Mouse (Mus musculus): Measurements from ENCODE around the gene Arhgap29. TPM values are rescaled to one million over a fixed set of nuclear protein-coding genes. Genes with fewer than 3 reads are reported as not detected.

Gene Arhgap29
- polyA plus RNA-seq, 1 experiment from 2014 or later: 36.7 TPM

- no peaks in the 10 kb centered on the region for H3K36me3 ChIP-seq (ENCODE audit: control insufficient read depth, insufficient read depth, low read length)
- no peaks in the 10 kb centered on the region for H3K9me3 ChIP-seq (ENCODE audit: control insufficient read depth, low read length)
- H3K4me1 ChIP-seq (ENCODE audit: control insufficient read depth, insufficient read depth, low read length): peaks cover 7% of the 10 kb centered on the region; the same call in 1 of the 2 replicates
- H3K27ac ChIP-seq (ENCODE audit: low read depth, low read length): no peak overlapping the region
- peaks cover 3% of the 10 kb centered on the region; the same call in 1 of the 2 replicates for H3K27me3 ChIP-seq (ENCODE audit: control insufficient read depth, insufficient read depth, low read length)
- 70% methylated on average over 1 of the region's 1 CpGs for WGBS
- H3K4me2 ChIP-seq: no peak overlapping the region
- H3K9ac ChIP-seq (ENCODE audit: low read length): no peak overlapping the region
- no peak for ATAC-seq (ENCODE audit: low FRiP score)
- H3K4me3 ChIP-seq (ENCODE audit: low read depth, low read length): no peak overlapping the region
- no peak for DNase-seq (ENCODE audit: low spot score, missing footprints)
Observed at GRCm38 (mm10) chr3:121969451-121969850, 17.1 kb downstream of the Arhgap29 start.

- Histone ChIP-seq H3K9me3 (ENCODE audit: control insufficient read depth, low read length) (no peaks in the 10 kb centered on the region), H3K4me3 (ENCODE audit: low read depth, low read length) (no peak overlapping the region), H3K4me1 (ENCODE audit: control insufficient read depth, insufficient read depth, low read length) (no peaks in the 10 kb centered on the region), H3K9ac (ENCODE audit: low read length) (no peak overlapping the region), H3K36me3 (ENCODE audit: control insufficient read depth, insufficient read depth, low read length) (no peaks in the 10 kb centered on the region), H3K27me3 (ENCODE audit: control insufficient read depth, insufficient read depth, low read length) (peaks cover 3% of the 10 kb centered on the region; the same call in 1 of the 2 replicates), H3K27ac (ENCODE audit: low read depth, low read length) (no peak overlapping the region), H3K4me2 (no peak overlapping the region)
- whole genome bisulfite sequencing: 89% methylated on average over 5 of the region's 5 CpGs
- DNase-seq (ENCODE audit: low spot score, missing footprints): no peak
- no peak for ATAC-seq (ENCODE audit: low FRiP score)
Observed at GRCm38 (mm10) chr3:121973761-121974160, 21.4 kb downstream of the Arhgap29 start.

DNA sequence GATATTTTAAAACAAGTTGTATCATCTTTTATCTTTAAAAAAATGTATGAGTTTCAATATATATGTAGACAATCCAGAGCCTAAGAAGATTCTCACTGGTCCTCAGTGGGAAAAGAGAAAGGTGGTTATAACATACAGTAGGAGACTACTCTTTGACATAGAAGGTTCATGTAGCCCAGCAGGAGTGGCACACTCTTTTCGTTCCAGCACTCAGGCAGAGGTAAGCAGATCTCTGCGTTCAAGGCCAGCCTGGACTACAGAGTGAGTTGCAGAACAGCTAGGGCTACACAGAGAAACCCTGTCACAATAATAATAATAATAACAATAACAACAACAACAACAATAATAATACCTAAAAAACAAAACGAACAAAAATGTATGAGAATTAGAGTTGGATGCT, 23.0 kb downstream of the Arhgap29 start:
- 86% methylated on average over 3 of the region's 3 CpGs for WGBS
- no peak for ATAC-seq (ENCODE audit: low FRiP score)

GRCm38 (mm10) chr3:121981306-121981705, 29.0 kb downstream of the Arhgap29 start:
- no peaks in the 10 kb centered on the region for H3K27me3 ChIP-seq (ENCODE audit: control insufficient read depth, insufficient read depth, low read length)
- H3K36me3 ChIP-seq (ENCODE audit: control insufficient read depth, insufficient read depth, low read length): no peaks in the 10 kb centered on the region
- H3K4me3 ChIP-seq (ENCODE audit: low read depth, low read length): no peak overlapping the region
- ATAC-seq (ENCODE audit: low FRiP score) (no peak), DNase-seq (ENCODE audit: low spot score, missing footprints) (no peak)
- H3K9ac ChIP-seq (ENCODE audit: low read length): no peak overlapping the region
- 85% methylated on average over 4 of the region's 4 CpGs for WGBS
- no peaks in the 10 kb centered on the region for H3K9me3 ChIP-seq (ENCODE audit: control insufficient read depth, low read length)
- H3K27ac ChIP-seq (ENCODE audit: low read depth, low read length): no peak overlapping the region
- H3K4me1 ChIP-seq (ENCODE audit: control insufficient read depth, insufficient read depth, low read length): no peaks in the 10 kb centered on the region
- no peak overlapping the region for H3K4me2 ChIP-seq

More for the DNA sequence above, 23.0 kb downstream of the Arhgap29 start:
- Histone ChIP-seq H3K36me3 (ENCODE audit: control insufficient read depth, insufficient read depth, low read length) (no peaks in the 10 kb centered on the region), H3K9me3 (ENCODE audit: control insufficient read depth, low read length) (no peaks in the 10 kb centered on the region), H3K27ac (ENCODE audit: low read depth, low read length) (no peak overlapping the region), H3K27me3 (ENCODE audit: control insufficient read depth, insufficient read depth, low read length) (no peaks in the 10 kb centered on the region), H3K9ac (ENCODE audit: low read length) (no peak overlapping the region), H3K4me1 (ENCODE audit: control insufficient read depth, insufficient read depth, low read length) (no peaks in the 10 kb centered on the region), H3K4me2 (no peak overlapping the region), H3K4me3 (ENCODE audit: low read depth, low read length) (no peak overlapping the region)
- DNase-seq (ENCODE audit: low spot score, missing footprints): peak; percentile 67

GRCm38 (mm10) chr3:121982450-121982849, 30.1 kb downstream of the Arhgap29 start:
- 71% methylated on average over 4 of the region's 4 CpGs for WGBS
- Histone ChIP-seq H3K27ac (ENCODE audit: low read depth, low read length) (no peak overlapping the region), H3K4me2 (no peak overlapping the region), H3K4me1 (ENCODE audit: control insufficient read depth, insufficient read depth, low read length) (no peaks in the 10 kb centered on the region), H3K4me3 (ENCODE audit: low read depth, low read length) (no peak overlapping the region), H3K27me3 (ENCODE audit: control insufficient read depth, insufficient read depth, low read length) (no peaks in the 10 kb centered on the region), H3K9me3 (ENCODE audit: control insufficient read depth, low read length) (no peaks in the 10 kb centered on the region), H3K36me3 (ENCODE audit: control insufficient read depth, insufficient read depth, low read length) (no peaks in the 10 kb centered on the region), H3K9ac (ENCODE audit: low read length) (no peak overlapping the region)
- no peak for DNase-seq (ENCODE audit: low spot score, missing footprints)
- ATAC-seq (ENCODE audit: low FRiP score): no peak

DNA sequence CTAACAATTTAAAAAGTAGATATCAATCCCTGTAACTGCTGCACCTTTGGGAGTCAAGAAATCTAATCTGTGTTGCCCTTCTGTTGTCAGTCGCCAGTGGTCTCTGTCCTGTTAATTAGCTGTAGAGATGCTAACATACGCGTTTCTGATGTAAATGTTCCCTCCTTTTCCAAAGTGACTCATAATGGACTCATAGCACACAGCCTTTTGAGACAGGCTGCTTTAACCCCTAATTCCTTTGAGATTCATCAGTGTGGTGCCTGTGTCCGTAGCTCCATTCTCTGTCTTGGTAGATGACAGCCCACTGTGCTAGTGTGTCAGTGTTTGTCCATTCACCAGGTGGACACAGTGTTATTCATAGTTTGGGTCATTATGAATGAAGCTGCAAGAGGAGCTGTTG, 42.8 kb downstream of the Arhgap29 start:
- no peak for DNase-seq (ENCODE audit: low spot score, missing footprints)
- WGBS: 75% methylated on average over 4 of the region's 4 CpGs

DNA sequence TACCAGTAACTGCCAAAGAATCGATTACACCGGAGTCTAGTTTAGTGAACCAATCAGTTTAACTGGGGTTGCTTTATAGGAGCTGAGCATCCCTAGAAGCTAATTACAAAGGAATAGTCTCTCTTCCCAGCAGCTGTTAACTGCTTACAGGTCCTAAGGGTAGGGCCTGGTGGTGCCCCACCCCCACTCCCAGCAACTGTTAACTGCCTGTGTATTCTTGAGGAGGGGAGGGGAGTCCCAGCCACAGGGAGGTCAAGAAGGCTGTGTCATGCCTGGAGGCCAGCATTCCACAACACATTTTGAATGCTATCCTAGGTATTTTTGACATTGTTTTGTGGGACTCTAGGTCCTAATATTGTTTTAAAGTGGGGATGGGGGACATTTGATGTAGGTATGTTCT, 47.6 kb downstream of the Arhgap29 start:
- no peak overlapping the region for H3K27ac ChIP-seq (ENCODE audit: low read depth, low read length)
- H3K4me1 ChIP-seq (ENCODE audit: control insufficient read depth, insufficient read depth, low read length): no peaks in the 10 kb centered on the region
- H3K9ac ChIP-seq (ENCODE audit: low read length): no peak overlapping the region
- no peaks in the 10 kb centered on the region for H3K9me3 ChIP-seq (ENCODE audit: control insufficient read depth, low read length)
- no peak overlapping the region for H3K4me3 ChIP-seq (ENCODE audit: low read depth, low read length)
- 91% methylated on average over 2 of the region's 2 CpGs for WGBS
- no peaks in the 10 kb centered on the region for H3K36me3 ChIP-seq (ENCODE audit: control insufficient read depth, insufficient read depth, low read length)
- DNase-seq (ENCODE audit: low spot score, missing footprints): no peak
- no peaks in the 10 kb centered on the region for H3K27me3 ChIP-seq (ENCODE audit: control insufficient read depth, insufficient read depth, low read length)
- ATAC-seq (ENCODE audit: low FRiP score): no peak
- no peak overlapping the region for H3K4me2 ChIP-seq

More for the DNA sequence above, 42.8 kb downstream of the Arhgap29 start:
- no peak overlapping the region for H3K9ac ChIP-seq (ENCODE audit: low read length)
- H3K9me3 ChIP-seq (ENCODE audit: control insufficient read depth, low read length): no peaks in the 10 kb centered on the region
- no peaks in the 10 kb centered on the region for H3K4me1 ChIP-seq (ENCODE audit: control insufficient read depth, insufficient read depth, low read length)
- no peak overlapping the region for H3K27ac ChIP-seq (ENCODE audit: low read depth, low read length)
- H3K4me2 ChIP-seq: no peak overlapping the region
- H3K27me3 ChIP-seq (ENCODE audit: control insufficient read depth, insufficient read depth, low read length): no peaks in the 10 kb centered on the region
- no peak overlapping the region for H3K4me3 ChIP-seq (ENCODE audit: low read depth, low read length)
- ATAC-seq (ENCODE audit: low FRiP score): no peak
- H3K36me3 ChIP-seq (ENCODE audit: control insufficient read depth, insufficient read depth, low read length): no peaks in the 10 kb centered on the region

DNA sequence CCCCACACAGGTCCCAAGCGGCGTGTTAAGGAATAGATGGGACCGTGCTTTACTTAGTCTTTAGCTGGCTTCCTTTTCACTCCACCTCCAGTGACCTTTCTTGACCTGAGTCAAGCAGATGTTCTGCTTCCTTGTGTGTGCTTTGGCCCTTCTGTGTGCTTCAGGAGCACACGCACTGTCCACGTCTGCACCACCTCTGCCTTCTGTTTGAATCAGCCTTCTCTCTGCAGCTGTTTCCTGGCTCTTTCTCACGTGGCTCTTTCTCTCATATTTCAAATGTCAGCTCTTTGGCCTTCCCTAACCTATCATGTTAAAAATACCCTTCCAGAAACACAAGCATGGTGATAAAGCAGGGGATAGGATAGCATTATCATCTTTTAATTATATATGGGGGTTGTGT, 49.2 kb downstream of the Arhgap29 start:
- no peaks in the 10 kb centered on the region for H3K27me3 ChIP-seq (ENCODE audit: control insufficient read depth, insufficient read depth, low read length)
- ATAC-seq (ENCODE audit: low FRiP score): no peak

GRCm38 (mm10) chr3:122009818-122010217, 57.5 kb downstream of the Arhgap29 start:
- DNase-seq (ENCODE audit: low spot score, missing footprints) (no peak), ATAC-seq (ENCODE audit: low FRiP score) (no peak)
- no peak overlapping the region for H3K9ac ChIP-seq (ENCODE audit: low read length)
- no peak overlapping the region for H3K27ac ChIP-seq (ENCODE audit: low read depth, low read length)
- WGBS: 90% methylated on average over 5 of the region's 5 CpGs
- no peaks in the 10 kb centered on the region for H3K36me3 ChIP-seq (ENCODE audit: control insufficient read depth, insufficient read depth, low read length)
- no peaks in the 10 kb centered on the region for H3K4me1 ChIP-seq (ENCODE audit: control insufficient read depth, insufficient read depth, low read length)
- no peak overlapping the region for H3K4me3 ChIP-seq (ENCODE audit: low read depth, low read length)
- H3K27me3 ChIP-seq (ENCODE audit: control insufficient read depth, insufficient read depth, low read length): no peaks in the 10 kb centered on the region
- H3K4me2 ChIP-seq: no peak overlapping the region
- no peaks in the 10 kb centered on the region for H3K9me3 ChIP-seq (ENCODE audit: control insufficient read depth, low read length)

More for the DNA sequence above, 49.2 kb downstream of the Arhgap29 start:
- Histone ChIP-seq H3K9me3 (ENCODE audit: control insufficient read depth, low read length) (no peaks in the 10 kb centered on the region), H3K9ac (ENCODE audit: low read length) (no peak overlapping the region), H3K4me3 (ENCODE audit: low read depth, low read length) (no peak overlapping the region), H3K27ac (ENCODE audit: low read depth, low read length) (no peak overlapping the region), H3K36me3 (ENCODE audit: control insufficient read depth, insufficient read depth, low read length) (no peaks in the 10 kb centered on the region), H3K4me2 (no peak overlapping the region), H3K4me1 (ENCODE audit: control insufficient read depth, insufficient read depth, low read length) (no peaks in the 10 kb centered on the region)
- WGBS: 80% methylated on average over 6 of the region's 6 CpGs
- no peak for DNase-seq (ENCODE audit: low spot score, missing footprints)

DNA sequence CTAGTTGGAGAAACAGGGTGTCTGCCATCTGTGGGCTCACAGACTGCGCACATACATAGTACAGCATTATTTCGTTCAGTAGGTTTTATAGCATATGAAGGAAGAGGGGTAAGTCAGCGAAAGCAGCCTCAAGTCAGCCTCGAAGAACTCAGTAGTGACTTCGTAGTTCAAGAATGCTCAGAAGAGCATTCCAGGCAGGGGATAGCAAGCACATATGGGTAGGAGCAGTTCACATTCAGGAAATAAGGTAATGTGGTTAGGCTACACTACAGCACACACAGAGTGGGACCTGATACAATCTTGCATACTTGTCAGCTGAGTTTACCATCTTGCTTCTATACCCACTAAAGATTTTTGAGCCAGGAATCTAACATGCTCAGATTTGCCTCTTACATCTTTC, 58.0 kb downstream of the Arhgap29 start:
- DNase-seq (ENCODE audit: low spot score, missing footprints): no peak

More for the DNA sequence above, 58.0 kb downstream of the Arhgap29 start:
- Histone ChIP-seq H3K27me3 (ENCODE audit: control insufficient read depth, insufficient read depth, low read length) (no peaks in the 10 kb centered on the region), H3K4me1 (ENCODE audit: control insufficient read depth, insufficient read depth, low read length) (no peaks in the 10 kb centered on the region), H3K9me3 (ENCODE audit: control insufficient read depth, low read length) (no peaks in the 10 kb centered on the region), H3K36me3 (ENCODE audit: control insufficient read depth, insufficient read depth, low read length) (no peaks in the 10 kb centered on the region), H3K27ac (ENCODE audit: low read depth, low read length) (no peak overlapping the region), H3K9ac (ENCODE audit: low read length) (no peak overlapping the region), H3K4me3 (ENCODE audit: low read depth, low read length) (no peak overlapping the region), H3K4me2 (no peak overlapping the region)
- 87% methylated on average over 5 of the region's 5 CpGs for WGBS
- no peak for ATAC-seq (ENCODE audit: low FRiP score)
